ENCODE assay signal across 10 mouse cellular contexts in the genomic region with DNA sequence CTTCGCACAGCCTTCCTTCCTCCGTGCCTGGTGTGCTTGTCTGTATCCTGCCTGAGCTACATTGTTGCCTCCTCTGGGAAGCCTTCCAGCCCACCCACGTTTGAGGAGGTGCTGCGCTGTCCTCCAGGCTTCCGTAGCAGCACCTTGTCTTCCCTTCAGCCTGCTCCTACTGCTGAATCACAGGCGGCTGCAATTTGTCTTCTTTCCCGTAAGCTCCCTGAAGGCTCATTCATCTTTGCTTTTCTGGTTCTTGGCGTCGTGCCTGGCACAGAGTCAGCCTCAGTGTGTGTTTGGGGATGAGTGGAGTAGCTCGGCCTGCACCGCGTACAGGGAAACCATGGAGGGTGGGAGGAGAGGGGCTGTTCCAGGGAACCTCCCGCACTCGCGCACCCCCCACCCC. TPM values are rescaled to one million over a fixed set of nuclear protein-coding genes. Genes with fewer than 3 reads are reported as not detected.
DNase-seq lines count a peak whose midpoint lies in the region; ATAC-seq and TF ChIP-seq lines count a peak whose summit lies in the region.
"Had no signal": no experiment of that assay in that cellular context is flagged by ENCODE, and none has a peak within 500 bp of the region (broad histone marks: within the 10 kb centered on the region; RNA-seq: fewer than 3 reads in every experiment).

No protein-coding gene starts in this region.

- 0 out of 2 replicates have a peak overlapping the region, but pooled peaks have one; percentile 24 for H3K9ac ChIP-seq in hindbrain, embryonic 13.5 days
- no peak overlapping the region for H3K9ac ChIP-seq in hindbrain, embryonic 12.5 days
- H3K9ac ChIP-seq in ES-E14 (ENCODE audit: insufficient read depth, low read depth, low read length, poor library complexity, severe bottlenecking): peak overlapping the region; percentile 66; the same call in 1 of the 2 replicates
- H3K9ac ChIP-seq in midbrain, embryonic 15.5 days: no peak overlapping the region
- H3K9ac ChIP-seq: liver, embryonic 15.5 days had no signal

- in situ Hi-C loops in ES-E14 (cut with MboI; ENCODE audit: low sequenced_read_pairs in 2 of 2, unreplicated experiment in 2 of 2): no loop called here

- ATAC-seq in hindbrain, embryonic 13.5 days (ENCODE audit: low FRiP score): 0 out of 2 replicates have a peak, but pooled peaks have one; percentile 8
- ATAC-seq in hindbrain, embryonic 12.5 days (ENCODE audit: low FRiP score): no peak
- no peak for ATAC-seq in midbrain, embryonic 15.5 days (replicated peaks)

- H3K36me3 ChIP-seq in hindbrain, embryonic 13.5 days: no peaks in the 10 kb centered on the region
- no peaks in the 10 kb centered on the region for H3K36me3 ChIP-seq in hindbrain, embryonic 12.5 days
- no peaks in the 10 kb centered on the region for H3K36me3 ChIP-seq in ES-E14 (ENCODE audit: control insufficient read depth, insufficient read depth, low read length, poor library complexity, severe bottlenecking)
- no peaks in the 10 kb centered on the region for H3K36me3 ChIP-seq in midbrain, embryonic 15.5 days (replicated peaks)
- H3K36me3 ChIP-seq: liver, embryonic 15.5 days had no signal

- no peak for DNase-seq in ES-E14 (ENCODE audit: low read depth, low spot score)
- peak; percentile 87 to 88 for DNase-seq in adrenal gland, postnatal 36 days
- peak; percentile 60 to 71 for DNase-seq in layer of hippocampus, postnatal 36 days
- peak; percentile 82 for DNase-seq in testis, postnatal 14 days (ENCODE audit: low spot score)
- DNase-seq in thymus, postnatal 36 days: no peak

- H3K9me3 ChIP-seq in hindbrain, embryonic 13.5 days: no peaks in the 10 kb centered on the region
- no peaks in the 10 kb centered on the region for H3K9me3 ChIP-seq in hindbrain, embryonic 12.5 days (replicated peaks)
- H3K9me3 ChIP-seq in ES-E14 (ENCODE audit: control insufficient read depth, insufficient read depth, low read depth, low read length): no peaks in the 10 kb centered on the region
- no peaks in the 10 kb centered on the region for H3K9me3 ChIP-seq in midbrain, embryonic 15.5 days
- H3K9me3 ChIP-seq: liver, embryonic 15.5 days had no signal

- 16% methylated on average over 15 of the region's 15 CpGs for WGBS in hindbrain, embryonic 13.5 days
- WGBS in hindbrain, embryonic 12.5 days: 19% methylated on average over 15 of the region's 15 CpGs
- WGBS in midbrain, embryonic 15.5 days: 26% methylated on average over 15 of the region's 15 CpGs

- H3K4me3 ChIP-seq in hindbrain, embryonic 13.5 days: no peak overlapping the region
- no peak overlapping the region for H3K4me3 ChIP-seq in hindbrain, embryonic 12.5 days
- H3K4me3 ChIP-seq in ES-E14 (ENCODE audit: insufficient read depth in 1 of 2, low read depth in 1 of 2, low read length in 2 of 2, poor library complexity in 1 of 2, severe bottlenecking in 1 of 2): peak overlapping the region; percentile 26 to 42; a peak in 3 of 4 replicates
- H3K4me3 ChIP-seq in midbrain, embryonic 15.5 days: no peak overlapping the region
- H3K4me3 ChIP-seq: liver, embryonic 15.5 days had no signal

- H3K4me2 ChIP-seq in hindbrain, embryonic 13.5 days: peak overlapping the region; percentile 23; the same call in 1 of the 2 replicates
- H3K4me2 ChIP-seq in hindbrain, embryonic 12.5 days (replicated peaks): no peak overlapping the region
- no peak overlapping the region; the same call in 1 of the 2 replicates for H3K4me2 ChIP-seq in midbrain, embryonic 15.5 days
- H3K4me2 ChIP-seq: liver, embryonic 15.5 days had no signal

- H3K27me3 ChIP-seq in hindbrain, embryonic 13.5 days: peaks cover 47% of the 10 kb centered on the region
- H3K27me3 ChIP-seq in hindbrain, embryonic 12.5 days: peaks cover 45% of the 10 kb centered on the region
- H3K27me3 ChIP-seq in midbrain, embryonic 15.5 days (replicated peaks): 0 out of 2 replicates have a peak, but pooled peaks cover 5% of the 10 kb centered on the region

- peaks cover 50% of the 10 kb centered on the region for H3K4me1 ChIP-seq in hindbrain, embryonic 13.5 days (replicated peaks)
- H3K4me1 ChIP-seq in hindbrain, embryonic 12.5 days: peaks cover 29% of the 10 kb centered on the region
- H3K4me1 ChIP-seq in ES-E14 (ENCODE audit: control insufficient read depth in 2 of 2, insufficient read depth in 2 of 2, low read length in 2 of 2, poor library complexity in 1 of 2): peaks cover 1 to 14% of the 10 kb centered on the region in 2 experiments; a peak in 2 of 4 replicates
- peaks cover 34% of the 10 kb centered on the region for H3K4me1 ChIP-seq in midbrain, embryonic 15.5 days

- peak overlapping the region; percentile 48; the same call in 1 of the 2 replicates for H3K27ac ChIP-seq in hindbrain, embryonic 13.5 days
- no peak overlapping the region for H3K27ac ChIP-seq in hindbrain, embryonic 12.5 days
- no peak overlapping the region for H3K27ac ChIP-seq in ES-E14 (ENCODE audit: insufficient read depth, low read depth, low read length, poor library complexity, severe bottlenecking)
- H3K27ac ChIP-seq in midbrain, embryonic 15.5 days: no peak overlapping the region
- H3K27ac ChIP-seq: liver, embryonic 15.5 days had no signal

TF ChIP-seq in ES-E14, 5 proteins besides CTCF, POLR2A, EP300 and RAD21:
- no peak for TF ChIP-seq ZC3H11A (IDR thresholded peaks at IDR 0.05; ENCODE audit: borderline replicate concordance, low read depth, low read length)
- TF ChIP-seq ZNF384 (IDR thresholded peaks at IDR 0.05; ENCODE audit: low read depth, low read length): no peak
- no peak for TF ChIP-seq CHD2 (IDR thresholded peaks at IDR 0.05; ENCODE audit: low read depth, low read length)
- no peak for TF ChIP-seq HCFC1 (IDR thresholded peaks at IDR 0.05; ENCODE audit: borderline replicate concordance, insufficient read depth, low read length)
- no peak for TF ChIP-seq MAFK (IDR thresholded peaks at IDR 0.05; ENCODE audit: insufficient read depth, low read depth, low read length)

RNA-seq across cellular contexts. Expression of a gene that starts 12.4 kb away (rescaled TPM):
- polyA plus RNA-seq in hindbrain, embryonic 13.5 days (2015; fragmentation: Nextera tagmentation; extraction: Ambion mirVana): 12.1 and 13.4 TPM in 2 replicates
- 2.9 and 3.7 TPM in 2 replicates for polyA plus RNA-seq in hindbrain, embryonic 12.5 days (2016; fragmentation: Nextera tagmentation; extraction: Ambion mirVana)
- not detected in 2 replicates for total RNA-seq in ES-E14 (2012; rRNA removed)
- under 1 TPM; 0.49 to 0.60 TPM for total RNA-seq in adrenal gland, postnatal 36 days (2021)
- 10 to 100 TPM in 1 of 2 experiments, 1 to 10 TPM in 1; 6.8 to 10.6 TPM for total RNA-seq in layer of hippocampus, postnatal 36 days (2021)
- 17.8 and 21.8 TPM in 2 replicates for polyA plus RNA-seq in midbrain, embryonic 15.5 days (2015; fragmentation: Nextera tagmentation; extraction: Ambion mirVana)
- polyA plus RNA-seq: gonadal fat pad, adult 2 months had no signal

RNA-seq across cellular contexts. Expression of a gene that starts 31.0 kb away (rescaled TPM):
- polyA plus RNA-seq in hindbrain, embryonic 13.5 days (2015; fragmentation: Nextera tagmentation; extraction: Ambion mirVana): 44.1 and 45.4 TPM in 2 replicates
- 41.1 and 46.9 TPM in 2 replicates for polyA plus RNA-seq in hindbrain, embryonic 12.5 days (2016; fragmentation: Nextera tagmentation; extraction: Ambion mirVana)
- total RNA-seq in ES-E14 (2012; rRNA removed): 26.5 and 27.6 TPM in 2 replicates
- total RNA-seq in adrenal gland, postnatal 36 days (2021): 10 to 100 TPM; 24.4 to 24.7 TPM
- total RNA-seq in layer of hippocampus, postnatal 36 days (2021): 10 to 100 TPM; 66.6 to 72.9 TPM
- 55.0 and 56.0 TPM in 2 replicates for polyA plus RNA-seq in midbrain, embryonic 15.5 days (2015; fragmentation: Nextera tagmentation; extraction: Ambion mirVana)

RNA-seq across cellular contexts. Expression of a gene that starts 43.3 kb away (rescaled TPM):
- 6.8 and 7.3 TPM in 2 replicates for polyA plus RNA-seq in hindbrain, embryonic 13.5 days (2015; fragmentation: Nextera tagmentation; extraction: Ambion mirVana)
- polyA plus RNA-seq in hindbrain, embryonic 12.5 days (2016; fragmentation: Nextera tagmentation; extraction: Ambion mirVana): 1.8 and 2.3 TPM in 2 replicates
- total RNA-seq in ES-E14 (2012; rRNA removed): 1.9 and 2.2 TPM in 2 replicates
- 1 to 10 TPM; 1.0 to 1.3 TPM for total RNA-seq in adrenal gland, postnatal 36 days (2021)
- 10 to 100 TPM; 36.2 to 36.4 TPM for total RNA-seq in layer of hippocampus, postnatal 36 days (2021)
- polyA plus RNA-seq in midbrain, embryonic 15.5 days (2015; fragmentation: Nextera tagmentation; extraction: Ambion mirVana): 11.1 and 12.7 TPM in 2 replicates
- polyA plus RNA-seq: liver, embryonic 15.5 days had no signal

Comparison
In these comparisons a context has a peak if more than half of its experiments do, and no peak if none do; other contexts are left out.
1. H3K9ac ChIP-seq: peak in hindbrain, embryonic 13.5 days (single experiment) and ES-E14 (single experiment); none in hindbrain, embryonic 12.5 days (single experiment) and midbrain, embryonic 15.5 days (single experiment).
2. H3K4me3 ChIP-seq: peak in ES-E14 (2 of 2); none in hindbrain, embryonic 13.5 days (single experiment), hindbrain, embryonic 12.5 days (single experiment) and midbrain, embryonic 15.5 days (single experiment).
3. DNase-seq: peak in adrenal gland, postnatal 36 days (2 of 2), layer of hippocampus, postnatal 36 days (2 of 2) and testis, postnatal 14 days (single experiment); none in ES-E14 (single experiment) and thymus, postnatal 36 days (0 of 2).
4. RNA of a gene that starts 43.3 kb away (total RNA-seq): 36.2 to 36.4 TPM in layer of hippocampus, postnatal 36 days; 1.9 to 2.2 TPM in ES-E14 and 1.0 to 1.3 TPM in adrenal gland, postnatal 36 days; every median in the first group is over 10 times any median in the second.